Mouse (Mus musculus): ENCODE data around the gene Notch2. TPM values are rescaled to one million over a fixed set of nuclear protein-coding genes. Genes with fewer than 3 reads are reported as not detected.
"Not testable (repeated sequence)": the region's sequence is repeated elsewhere in the genome, so short reads cannot be mapped to it uniquely, and the experiment has no call there.

Gene Notch2
- total RNA-seq, 2 experiments from 2014 or later, result 16.7 to 17.8 TPM

DNA sequence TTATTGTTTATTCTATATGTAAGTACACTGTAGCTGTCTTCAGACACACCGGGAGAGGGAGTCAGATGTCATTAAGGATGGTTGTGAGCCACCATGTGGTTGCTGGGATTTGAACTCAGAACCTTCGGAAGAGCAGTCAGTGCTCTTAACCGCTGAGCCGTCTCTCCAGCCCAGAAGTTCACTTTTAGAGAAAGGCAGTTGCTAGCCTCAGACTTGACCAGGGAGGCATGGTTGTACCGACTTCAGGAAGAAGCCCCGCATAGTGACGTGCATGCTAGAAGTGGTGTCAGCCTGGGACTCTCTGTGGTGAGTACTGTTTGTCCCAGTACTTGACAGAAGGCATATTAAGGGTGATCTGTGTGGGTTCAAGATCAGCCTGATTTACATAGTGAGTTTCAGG is 36.8 kb downstream of the Notch2 start:
- intact Hi-C loops (cut with DNase I); DNase-seq: not testable (repeated sequence)

DNA sequence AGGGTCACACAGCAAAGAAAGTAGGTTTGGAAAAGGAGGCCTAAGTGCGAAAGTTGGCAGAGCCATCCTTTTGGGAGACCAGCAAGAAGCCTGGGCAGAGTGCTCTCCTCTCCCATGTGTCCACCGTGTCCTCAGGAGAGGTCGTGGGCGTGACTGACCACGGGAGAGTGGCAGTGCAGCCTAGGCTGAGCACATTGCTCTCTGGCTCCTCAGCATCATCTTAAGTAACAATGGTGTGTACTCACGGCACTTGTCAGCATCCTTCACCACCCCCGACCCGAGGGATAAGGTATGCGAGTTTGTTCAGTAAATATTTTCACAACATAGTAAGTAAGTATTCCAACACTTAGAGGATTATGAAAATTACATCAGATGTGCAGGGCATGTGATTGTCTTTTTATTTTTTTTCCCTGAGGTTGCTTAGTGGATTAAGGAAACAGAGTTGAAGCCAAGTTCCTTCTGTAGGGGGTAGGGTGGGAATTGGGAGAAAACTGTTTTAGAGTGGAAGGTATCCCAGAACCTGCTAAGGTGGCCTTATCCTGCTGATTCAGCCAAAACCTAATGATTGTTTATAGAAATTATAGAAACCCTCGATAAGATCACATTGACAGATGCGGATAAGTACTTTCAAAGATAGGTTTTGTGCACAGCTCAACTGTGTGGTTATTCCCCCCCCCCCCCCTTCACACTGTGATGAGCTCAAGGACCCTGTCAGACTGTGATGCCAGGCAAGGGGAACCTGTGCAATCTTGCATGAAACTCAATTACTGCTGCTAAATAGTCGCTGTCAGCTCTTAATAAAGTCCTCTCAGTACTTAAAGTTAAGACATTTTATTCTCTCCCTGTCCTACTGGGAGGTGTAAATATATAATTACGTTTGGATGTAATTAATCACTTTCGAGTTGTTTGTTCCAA is 37.4 kb downstream of the Notch2 start:
- intact Hi-C loops (cut with DNase I), result no loop called here

DNA sequence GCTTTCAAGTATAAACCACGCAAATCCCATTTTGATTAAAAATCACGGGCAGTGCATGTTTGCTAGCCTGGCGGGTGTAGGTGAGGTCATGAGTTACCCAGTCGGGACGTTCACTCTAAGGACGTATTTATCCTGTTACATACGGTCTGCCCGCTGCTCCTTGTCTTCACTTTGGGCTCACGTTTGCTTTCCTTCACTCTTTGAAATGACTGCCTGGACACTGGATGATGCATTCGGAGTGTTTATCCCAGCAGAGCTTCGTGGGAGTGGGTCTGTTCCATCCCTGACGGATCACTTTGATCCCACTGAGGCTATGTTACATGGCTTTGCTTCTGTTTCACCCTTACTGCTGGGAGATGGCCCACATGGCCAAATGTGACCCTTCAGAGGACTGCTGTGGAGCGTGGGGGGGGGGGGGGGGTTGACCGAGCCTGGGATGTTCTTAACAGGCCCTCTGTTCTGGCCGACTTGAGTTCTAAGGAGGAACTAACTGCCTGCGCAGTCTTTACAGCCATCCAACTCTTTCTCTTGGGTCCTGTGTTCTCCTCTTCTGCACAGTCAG is 38.2 kb downstream of the Notch2 start:
- no peak for DNase-seq
- intact Hi-C loops (cut with DNase I), result no loop called here

More for the DNA sequence above, 37.4 kb downstream of the Notch2 start:
- DNase-seq, result no peak

DNA sequence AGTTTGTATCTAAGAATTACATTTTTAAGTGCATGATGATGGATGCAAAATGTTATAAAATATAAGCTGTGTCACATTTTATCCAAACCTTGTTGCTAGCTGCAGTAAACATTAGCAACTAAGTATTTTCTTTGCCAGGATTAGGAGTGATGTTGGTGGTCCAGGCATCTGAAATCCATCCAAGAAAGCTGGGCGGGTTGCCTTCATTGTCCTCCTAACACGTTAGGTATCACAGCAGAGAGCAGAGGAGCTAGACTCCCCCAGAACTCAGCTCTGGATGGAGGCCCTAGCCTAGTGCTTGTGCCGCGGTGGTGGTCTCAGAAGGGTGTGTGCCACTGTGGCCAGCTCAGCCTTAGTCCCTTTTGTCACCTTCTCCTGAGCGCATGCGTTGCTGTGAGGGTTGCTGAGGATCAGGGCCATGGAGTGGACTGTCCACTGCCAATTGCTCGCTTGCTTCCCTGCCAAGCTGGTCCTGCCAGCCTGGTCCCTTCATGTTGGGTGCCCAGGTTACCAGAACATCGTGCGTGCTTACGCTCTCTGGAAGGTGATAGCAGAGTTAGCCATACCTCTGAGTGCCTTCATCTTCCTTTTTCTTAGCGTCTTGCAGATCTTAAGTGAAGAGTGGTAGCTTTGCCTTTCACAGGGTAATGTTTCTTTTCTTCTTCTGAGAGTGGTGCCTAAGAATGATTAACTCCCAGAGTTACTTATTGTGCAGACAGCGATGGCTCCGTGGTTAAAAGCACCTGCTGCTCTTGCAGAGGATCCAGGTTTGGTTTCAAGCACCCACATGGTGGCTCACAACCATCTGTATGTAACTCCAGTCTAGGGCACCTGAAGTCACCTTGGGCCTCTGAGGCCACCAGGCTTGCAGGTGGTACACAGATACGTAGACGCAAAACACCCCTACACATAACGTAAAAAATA is 39.4 kb downstream of the Notch2 start:
- intact Hi-C loops (cut with DNase I), result no loop called here

DNA sequence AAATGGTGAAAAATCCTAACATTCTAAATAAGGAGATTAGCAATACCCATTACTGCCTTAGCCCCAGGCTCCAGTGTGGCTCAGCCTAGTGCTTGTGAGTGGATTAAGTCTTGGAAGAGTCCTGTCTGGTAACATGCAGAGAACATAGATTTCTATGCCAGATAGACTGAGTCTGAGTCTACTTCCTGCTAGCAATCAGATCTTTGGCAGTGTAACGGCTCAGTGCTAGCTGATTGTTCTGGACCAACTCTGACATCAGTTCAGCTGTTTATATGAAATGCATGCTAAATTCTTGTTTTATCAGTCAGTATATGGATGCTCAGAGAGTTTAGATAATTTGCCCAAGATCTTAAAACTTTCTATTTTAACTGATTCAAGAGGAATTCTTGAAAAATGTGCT is 40.5 kb downstream of the Notch2 start:
- intact Hi-C loops (cut with DNase I), result no loop called here
- DNase-seq, result no peak

More for the DNA sequence above, 39.4 kb downstream of the Notch2 start:
- DNase-seq, result no peak

DNA sequence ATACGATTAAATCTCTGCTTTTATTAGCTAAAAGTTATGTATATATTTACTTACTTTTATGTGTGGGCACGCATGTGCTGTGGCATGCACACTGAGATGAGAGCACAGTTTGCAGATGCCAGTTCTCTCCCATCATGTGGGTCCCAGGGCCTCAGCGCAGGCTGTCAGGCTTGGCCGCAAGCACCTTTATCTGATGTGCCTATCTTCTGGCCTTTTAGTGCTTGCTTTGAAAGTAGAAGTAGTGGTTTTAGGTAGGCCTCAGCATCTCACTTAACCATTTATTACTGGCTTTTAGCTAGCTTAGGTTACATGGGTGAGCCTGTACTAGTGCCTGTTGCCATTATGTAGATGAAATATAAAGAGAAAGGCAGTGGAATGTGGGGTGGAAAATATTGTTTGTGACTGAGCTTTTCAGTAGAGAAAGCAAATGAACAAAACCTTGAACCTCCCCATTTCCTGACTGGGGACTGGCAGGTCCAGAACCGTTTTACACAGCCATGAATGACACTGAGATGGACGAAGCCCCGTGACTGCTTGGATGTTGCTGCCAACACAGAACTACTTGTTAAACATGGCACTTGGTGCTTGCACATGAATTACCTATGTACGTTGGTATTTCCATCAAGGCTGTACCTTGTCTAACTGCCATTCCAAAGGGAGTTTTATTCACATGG is 41.1 kb downstream of the Notch2 start:
- DNase-seq, result no peak
- intact Hi-C loops (cut with DNase I), result no loop called here

DNA sequence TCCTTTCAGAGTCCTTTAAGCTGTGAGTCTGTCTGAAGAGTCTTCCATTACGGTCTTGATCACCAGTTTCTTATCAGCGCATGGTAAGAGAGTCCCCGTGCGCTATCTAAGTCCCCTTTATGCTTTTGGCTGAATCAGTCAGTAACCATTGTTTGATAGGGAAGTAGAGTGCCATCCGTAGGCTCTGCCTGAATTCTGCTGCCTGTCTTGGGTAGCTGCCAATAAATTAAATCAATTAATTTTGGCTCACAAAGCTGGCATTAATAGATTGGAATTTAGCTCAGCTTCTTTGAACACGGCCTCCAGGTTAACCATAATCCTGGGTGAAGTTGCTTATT is 41.6 kb downstream of the Notch2 start:
- intact Hi-C loops (cut with DNase I), result no loop called here
- DNase-seq, result no peak

DNA sequence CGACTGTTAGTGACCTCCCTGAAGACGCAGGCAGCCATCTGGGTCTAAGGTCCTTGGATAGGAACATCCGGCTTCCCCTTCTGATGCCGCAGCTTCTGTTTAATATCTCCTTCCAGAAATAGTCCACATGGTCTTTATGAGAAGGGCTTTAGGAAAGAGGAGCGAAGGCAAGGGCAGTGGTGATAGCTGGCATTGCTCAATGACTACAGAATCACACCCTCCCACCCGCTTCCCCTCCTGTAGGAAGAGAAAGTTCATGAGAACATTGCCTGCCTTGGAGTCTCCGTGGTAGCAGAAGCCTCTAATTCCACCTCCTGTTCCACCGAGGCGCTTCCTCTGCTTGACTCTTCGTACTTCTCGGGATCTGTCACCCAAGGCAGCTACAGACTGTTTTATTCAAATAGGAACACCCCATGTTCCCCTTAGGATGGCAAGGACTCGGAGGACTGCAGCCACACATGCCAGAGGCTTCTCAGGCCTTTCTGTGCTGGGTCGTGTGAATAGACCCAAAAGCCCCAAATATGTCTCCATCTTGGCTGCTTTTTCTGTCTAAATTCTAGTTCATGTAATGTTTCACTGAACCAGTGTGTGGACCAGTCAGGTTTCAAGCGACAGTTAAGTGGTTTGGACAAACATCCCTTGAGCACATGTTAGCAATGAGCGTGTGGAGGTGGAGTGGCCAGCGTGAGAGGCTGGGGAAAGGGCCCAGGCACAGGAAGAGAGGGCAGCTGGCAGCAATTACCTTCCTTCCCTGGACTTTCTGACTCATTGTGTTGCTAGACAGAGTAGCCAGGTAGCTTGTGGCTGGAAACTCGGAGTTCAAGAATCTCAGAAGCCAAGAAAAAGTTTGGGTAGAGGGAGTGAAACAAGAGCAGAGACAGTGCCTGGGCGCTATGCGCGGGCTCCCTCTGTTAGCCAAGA is 42.7 kb downstream of the Notch2 start:
- DNase-seq, result no peak
- intact Hi-C loops (cut with DNase I), result no loop called here

DNA sequence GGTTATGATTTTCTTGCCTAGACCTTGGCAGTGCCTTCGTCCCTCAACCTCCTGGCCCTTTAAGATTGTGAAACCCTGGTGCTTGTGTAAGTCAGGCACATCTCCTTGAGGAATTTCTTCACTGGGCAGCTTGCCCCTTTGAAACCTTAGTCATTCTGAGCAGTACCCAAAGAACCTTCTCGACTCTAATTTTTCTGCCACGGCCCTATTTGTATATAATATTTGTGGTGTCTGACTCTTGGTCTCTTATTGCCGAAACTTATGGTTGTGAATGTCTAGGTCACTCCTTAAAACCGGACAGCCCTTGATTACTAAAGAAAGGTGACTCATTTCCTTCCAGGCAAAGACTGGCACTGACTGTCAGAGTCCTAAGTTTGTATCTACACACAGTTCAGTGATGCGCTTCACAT is 43.6 kb downstream of the Notch2 start:
- peak; percentile 39 to 56 for DNase-seq
- intact Hi-C loops (cut with DNase I), result no loop called here

DNA sequence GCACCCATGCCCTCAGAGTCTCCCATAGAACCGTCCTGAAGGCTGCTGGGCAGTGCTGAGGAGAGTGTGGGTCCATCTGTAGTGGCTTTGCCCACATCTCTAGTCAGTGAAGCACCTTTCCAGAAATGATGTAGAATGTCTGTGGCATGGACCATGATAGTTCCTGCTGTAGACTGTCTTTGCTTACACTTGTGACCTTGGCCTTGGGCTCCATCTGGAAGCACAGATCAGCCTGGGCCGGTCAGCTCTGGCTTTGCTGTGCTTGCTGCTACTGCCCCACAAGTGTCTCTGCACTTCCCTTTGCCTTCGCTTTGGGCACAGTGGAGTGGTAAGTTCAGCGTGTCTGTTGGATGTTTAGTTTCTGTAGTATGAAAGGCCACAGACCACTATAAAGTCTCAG is 45.7 kb downstream of the Notch2 start:
- DNase-seq, result no peak
- intact Hi-C loops (cut with DNase I), result no loop called here

DNA sequence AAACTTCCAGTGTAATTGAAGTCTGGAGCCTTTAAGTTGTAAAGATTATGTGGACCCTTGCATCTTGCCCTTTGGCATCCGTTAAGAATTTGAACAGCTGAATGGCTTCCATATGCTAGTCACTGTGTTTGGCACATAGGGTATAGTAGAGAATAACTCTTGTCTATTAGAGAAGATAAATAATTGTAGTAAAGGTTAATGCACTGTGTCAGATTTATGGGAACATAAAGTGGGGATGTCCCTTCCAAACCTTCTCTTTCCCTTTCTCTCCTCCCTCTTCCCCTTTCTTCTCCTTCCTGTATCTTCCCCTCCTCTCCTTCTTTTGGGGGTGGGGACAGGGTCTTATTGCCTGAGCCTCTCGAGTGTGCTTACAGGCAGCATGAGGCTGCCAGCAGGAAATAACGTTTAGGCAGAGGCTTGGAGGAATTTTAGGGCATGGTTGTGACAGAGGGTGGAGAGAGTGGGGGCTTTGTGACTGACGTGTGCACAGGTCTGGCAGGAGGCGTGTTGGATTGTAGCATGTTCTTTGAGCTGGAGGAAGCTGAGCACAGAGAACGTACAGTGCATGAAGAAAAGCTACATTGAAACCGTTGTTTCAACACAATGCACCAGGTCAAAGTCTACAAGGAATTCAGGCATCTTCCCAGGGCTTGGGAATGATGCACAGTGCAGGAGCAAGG is 47.8 kb downstream of the Notch2 start:
- intact Hi-C loops (cut with DNase I), result loop anchor here (5.0 kb wide), 1 partner anchor 34 kb away; no protein-coding TSS in a partner anchor
- no peak for DNase-seq

DNA sequence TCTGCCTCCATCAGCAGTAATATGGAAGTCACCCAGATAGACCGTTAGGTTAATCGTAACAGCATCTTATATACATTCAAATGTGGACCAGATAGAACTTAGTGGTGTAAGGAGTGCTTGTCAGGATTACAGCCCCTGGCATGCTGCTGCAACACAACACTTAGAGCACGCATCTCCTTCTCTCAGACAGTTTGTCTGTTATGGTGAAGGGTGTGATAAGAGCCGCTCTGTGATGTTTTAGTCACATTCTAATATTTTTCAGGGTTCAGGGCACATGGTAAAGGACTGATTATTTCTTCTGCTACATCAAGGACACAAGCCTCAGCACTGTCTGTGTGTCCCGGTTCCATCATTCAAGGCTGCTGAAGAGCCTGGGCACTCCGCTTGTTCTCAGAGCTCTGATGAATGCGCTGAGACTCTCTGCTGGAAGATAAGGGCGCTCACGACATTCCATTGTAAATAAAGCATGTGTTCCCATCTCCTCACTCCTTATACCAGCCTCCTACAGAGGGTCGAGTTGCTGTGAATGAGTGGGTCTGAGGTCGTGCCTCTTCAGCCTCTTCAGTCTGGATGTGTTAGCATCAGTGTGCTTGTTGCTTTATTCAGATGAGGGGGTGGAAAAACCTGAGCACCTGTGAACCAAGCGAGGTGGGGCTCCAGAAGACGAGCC is 48.5 kb downstream of the Notch2 start:
- intact Hi-C loops (cut with DNase I), result loop anchor here (5.0 kb wide), 1 partner anchor 34 kb away; no protein-coding TSS in a partner anchor
- DNase-seq, result no peak

DNA sequence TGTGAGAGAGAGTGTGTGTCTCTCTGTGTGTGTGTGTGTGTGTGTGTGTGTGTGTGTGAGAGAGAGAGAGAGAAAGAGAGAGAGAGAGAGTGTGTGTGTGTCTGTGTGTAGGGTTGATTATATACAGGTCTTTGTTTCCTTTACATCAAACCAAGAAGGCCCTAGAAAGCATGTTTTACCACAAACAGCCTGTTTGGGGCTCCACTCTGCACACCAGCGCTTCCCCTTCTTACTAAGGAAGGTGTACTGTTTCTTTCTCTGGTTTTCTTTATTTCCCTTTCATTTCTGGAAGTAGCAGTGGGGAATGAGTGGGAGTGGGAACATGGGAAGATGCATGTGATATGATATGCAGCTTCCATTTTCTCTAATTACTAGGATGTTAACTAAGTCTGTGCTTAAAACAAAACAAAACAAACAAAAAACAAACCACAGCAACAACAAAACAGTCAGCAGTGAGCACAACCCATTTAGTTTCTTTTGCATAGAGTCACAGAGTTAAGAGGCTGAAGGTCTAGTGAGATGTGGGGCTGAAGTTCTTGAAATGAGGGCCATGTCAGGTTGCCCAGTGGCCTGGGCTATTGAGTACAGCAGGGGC is 49.4 kb downstream of the Notch2 start:
- DNase-seq, result no peak
- intact Hi-C loops (cut with DNase I), result loop anchor here (5.0 kb wide), 1 partner anchor 35 kb away; no protein-coding TSS in a partner anchor

DNA sequence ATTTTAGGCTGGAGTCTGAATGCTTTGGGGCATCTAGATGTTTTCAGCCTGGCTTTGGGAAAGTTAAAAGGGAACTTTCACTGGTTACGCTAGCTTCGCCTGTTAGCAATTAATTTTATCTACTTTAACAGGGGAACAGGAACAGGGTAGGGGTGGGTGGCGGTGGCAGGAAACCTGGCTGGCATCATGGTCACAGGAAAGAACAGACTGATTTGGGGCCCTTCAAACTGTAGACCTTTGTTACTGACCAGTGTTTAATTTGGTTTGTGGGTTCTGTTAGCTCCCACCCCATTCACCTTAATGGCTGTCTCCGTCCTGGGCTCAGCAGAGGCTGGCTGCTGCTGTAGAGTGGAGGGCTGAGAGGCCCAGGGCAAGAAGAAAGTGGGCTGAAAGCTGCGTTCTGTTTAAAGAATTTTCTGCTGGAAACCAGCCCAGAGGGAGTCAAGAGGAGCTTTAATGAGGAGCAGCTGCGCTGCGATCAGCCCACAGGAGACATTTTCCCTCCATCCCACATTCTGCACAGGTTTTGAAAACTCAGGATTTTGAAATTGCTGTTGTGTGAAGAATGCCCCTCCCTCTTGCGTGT is 50.0 kb downstream of the Notch2 start:
- peak; percentile 41 to 56 for DNase-seq
- intact Hi-C loops (cut with DNase I), result loop anchor here (5.0 kb wide), 1 partner anchor 36 kb away; no protein-coding TSS in a partner anchor

DNA sequence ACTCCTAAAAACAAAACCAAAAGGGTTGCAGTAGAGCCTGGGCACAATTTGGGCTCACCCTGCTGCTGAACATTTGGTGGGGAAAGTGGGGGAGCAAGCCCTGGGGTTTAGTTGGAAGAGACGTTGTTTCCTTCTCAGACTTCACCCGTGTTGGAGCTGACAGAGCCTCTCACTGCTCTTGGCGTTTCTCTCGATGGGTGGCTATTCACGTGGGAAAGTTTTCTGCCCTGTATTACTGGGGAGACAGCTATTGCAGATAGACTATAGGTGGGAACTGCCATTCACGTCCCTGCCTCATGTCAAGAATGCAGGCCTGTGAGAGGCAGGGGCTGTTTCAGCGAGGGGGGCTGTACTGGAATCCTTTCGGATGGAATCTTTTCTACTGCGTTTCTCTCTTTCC is 50.5 kb downstream of the Notch2 start:
- intact Hi-C loops (cut with DNase I), result loop anchor here (5.0 kb wide), 1 partner anchor 37 kb away; no protein-coding TSS in a partner anchor
- no peak for DNase-seq

DNA sequence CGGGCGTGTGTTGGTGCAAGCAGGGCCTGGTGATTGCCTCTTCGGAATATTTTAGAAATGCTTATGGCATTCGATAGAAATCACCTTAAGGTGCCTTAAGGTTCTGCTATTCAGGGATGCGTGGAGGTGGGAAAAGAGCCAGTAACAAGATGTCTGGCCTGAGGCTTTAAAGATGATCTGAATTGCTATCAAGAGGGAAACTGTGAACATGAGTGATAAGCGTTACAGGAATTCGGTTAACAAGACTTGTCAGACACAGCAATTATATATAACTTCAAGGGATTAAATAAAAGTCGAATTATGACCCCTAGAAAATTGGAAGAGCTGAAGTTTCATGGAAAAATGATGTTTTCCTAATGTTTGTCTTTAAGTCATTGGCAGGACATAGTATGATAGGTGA is 51.7 kb downstream of the Notch2 start:
- no peak for DNase-seq
- intact Hi-C loops (cut with DNase I), result no loop called here

DNA sequence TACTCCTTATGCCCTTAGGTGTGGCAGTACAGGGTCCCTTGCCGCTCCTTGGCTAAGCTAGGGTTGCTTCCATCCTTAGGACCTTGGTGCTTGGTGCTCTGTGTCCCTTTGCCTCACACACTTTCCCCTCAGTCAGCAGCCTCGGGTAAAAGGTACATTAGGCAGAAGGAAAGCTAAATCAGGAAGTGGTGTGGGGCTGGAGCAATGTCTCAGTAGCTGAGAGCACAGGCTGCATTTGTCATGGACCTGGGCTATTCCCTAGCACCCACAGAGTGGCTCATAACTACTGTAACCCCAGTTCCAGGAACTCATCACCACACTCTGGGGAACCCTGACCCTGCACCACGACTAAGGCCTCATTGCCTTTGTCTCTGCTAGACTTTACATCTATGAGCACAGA is 53.1 kb downstream of the Notch2 start:
- intact Hi-C loops (cut with DNase I), result no loop called here
- DNase-seq, result no peak

All from heart, postnatal 36 days (tissue).